Comparison of ENCODE assay signal across 11 mouse cellular contexts in the genomic region with DNA sequence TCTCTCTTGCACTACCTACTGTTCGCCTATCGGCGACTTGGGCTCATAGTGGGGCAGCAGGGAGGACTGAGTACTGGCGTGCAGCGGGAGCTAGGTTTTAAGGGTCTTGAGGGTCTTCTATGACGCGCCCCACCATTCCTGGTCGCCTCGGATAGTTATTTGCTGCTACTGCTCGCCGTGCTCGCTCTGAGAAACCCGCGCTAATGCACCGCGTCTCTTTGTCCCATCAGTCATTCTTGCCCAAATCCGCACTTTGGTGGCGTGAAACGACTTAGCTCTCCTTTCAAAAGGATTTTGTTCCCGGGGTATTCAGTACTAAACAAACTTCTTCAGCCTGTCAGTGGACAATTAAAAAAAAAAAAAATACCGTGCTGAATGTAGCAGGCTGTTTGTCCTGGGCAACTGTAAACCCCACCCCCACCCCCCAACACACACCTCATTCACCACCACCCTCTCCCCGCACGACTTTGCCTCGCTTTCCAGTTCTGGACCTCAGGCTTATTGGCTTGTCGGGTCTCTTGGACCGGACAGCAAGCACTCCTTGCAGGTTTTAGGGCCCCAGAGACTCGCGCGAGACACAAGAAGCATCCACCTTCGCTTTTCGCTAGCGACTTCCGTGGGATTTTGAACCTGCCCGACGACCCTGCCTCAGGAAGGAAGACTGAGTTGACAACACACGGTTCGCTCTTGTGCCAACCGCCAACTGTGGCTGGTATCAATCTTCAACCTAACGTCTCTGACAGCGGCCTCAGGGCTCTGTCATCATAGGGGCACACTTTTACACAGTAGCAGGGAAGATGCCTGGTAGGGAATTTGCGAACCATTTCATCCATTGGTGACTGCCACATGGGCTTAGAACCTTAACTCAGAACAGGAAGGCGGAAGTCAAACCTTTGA. TPM values are rescaled to one million over a fixed set of nuclear protein-coding genes. Genes with fewer than 3 reads are reported as not detected.
DNase-seq lines count a peak whose midpoint lies in the region; ATAC-seq lines count a peak whose summit lies in the region.
"Had no signal": no experiment of that assay in that cellular context is flagged by ENCODE, and none has a peak within 500 bp of the region (broad histone marks: within the 10 kb centered on the region; RNA-seq: fewer than 3 reads in every experiment).

No protein-coding gene starts in this region.

- no peaks in the 10 kb centered on the region for H3K36me3 ChIP-seq in forebrain, embryonic 13.5 days (ENCODE audit: poor library complexity, severe bottlenecking)
- no peaks in the 10 kb centered on the region for H3K36me3 ChIP-seq in midbrain, embryonic 10.5 days

- H3K4me3 ChIP-seq in forebrain, embryonic 13.5 days, result 0 out of 2 replicates have a peak overlapping the region, but pooled peaks have one; percentile 3
- peak overlapping the region; percentile 84 for H3K4me3 ChIP-seq in midbrain, embryonic 10.5 days

- peak; percentile 8 for DNase-seq in ovary, postnatal 36 days (ENCODE audit: low spot score)
- no peak for DNase-seq in ovary, postnatal 14 days (ENCODE audit: low spot score)
- DNase-seq in midbrain, embryonic 10.5 days (ENCODE audit: low spot score), result peak; percentile 76
- peak; percentile 43 for DNase-seq in thymus, postnatal 25 days
- DNase-seq in right cerebral cortex, postnatal 25 days, result no peak
- no peak for DNase-seq in left cerebral cortex, postnatal 25 days (ENCODE audit: low spot score in 2 of 2)

- under 1% methylated on average over 42 of the region's 42 CpGs for WGBS in forebrain, embryonic 13.5 days
- 1% methylated on average over 42 of the region's 42 CpGs for WGBS in midbrain, embryonic 10.5 days

- intact Hi-C loops in left cerebral cortex, postnatal 25 days (cut with DNase I), result loop anchor here (5.0 to 10.0 kb wide), 4 partner anchors 93 to 1450 kb away; a partner anchor contains a TSS

- H3K4me2 ChIP-seq in forebrain, embryonic 13.5 days, result peak overlapping the region; percentile 29; the same call in 1 of the 2 replicates

- no peak for ATAC-seq in forebrain, embryonic 13.5 days

- H3K4me1 ChIP-seq in forebrain, embryonic 13.5 days, result peaks cover 51% of the 10 kb centered on the region
- peaks cover 100% of the 10 kb centered on the region for H3K4me1 ChIP-seq in midbrain, embryonic 10.5 days

- H3K9ac ChIP-seq in forebrain, embryonic 13.5 days, result no peak overlapping the region

- H3K27ac ChIP-seq in forebrain, embryonic 13.5 days, result no peak overlapping the region
- peak overlapping the region; percentile 93 for H3K27ac ChIP-seq in midbrain, embryonic 10.5 days (replicated peaks)

- H3K27me3 ChIP-seq in forebrain, embryonic 13.5 days, result peaks cover 100% of the 10 kb centered on the region
- H3K27me3 ChIP-seq in midbrain, embryonic 10.5 days (ENCODE audit: low read depth, poor library complexity, severe bottlenecking), result peaks cover 93% of the 10 kb centered on the region

- H3K9me3 ChIP-seq in forebrain, embryonic 13.5 days (replicated peaks), result no peaks in the 10 kb centered on the region
- H3K9me3 ChIP-seq in midbrain, embryonic 10.5 days (replicated peaks), result no peaks in the 10 kb centered on the region

RNA-seq across cellular contexts. Expression of a gene that starts 4.1 kb away (rescaled TPM):
- polyA plus RNA-seq in forebrain, embryonic 13.5 days (2015; fragmentation: Nextera tagmentation; extraction: Ambion mirVana), result 1.6 and 3.2 TPM in 2 replicates
- 13.0 and 15.1 TPM in 2 replicates for polyA plus RNA-seq in midbrain, embryonic 10.5 days (2016; fragmentation: Nextera tagmentation; extraction: Ambion mirVana)
- not detected for total RNA-seq in left cerebral cortex, postnatal 25 days (2021)
- total RNA-seq: common myeloid progenitor, adult 5-6 weeks; hematopoietic stem cell, adult 5-6 weeks; left cerebral cortex, postnatal 36 days had no signal
- polyA plus RNA-seq: lung, embryonic 16.5 days had no signal

Comparison
In these comparisons a context has a peak if more than half of its experiments do, and no peak if none do; other contexts are left out.
1. DNase-seq: peak in ovary, postnatal 36 days (single experiment), midbrain, embryonic 10.5 days (single experiment) and thymus, postnatal 25 days (single experiment); none in ovary, postnatal 14 days (single experiment), right cerebral cortex, postnatal 25 days (single experiment) and left cerebral cortex, postnatal 25 days (0 of 2).